Mouse (Mus musculus): ENCODE measurements around the gene Mrpl54.

Gene Mrpl54

GRCm38 (mm10) chr10:81293334-81294030 lies 26.7 kb upstream of the Mrpl54 start:
- DNase-seq = no peak

DNA sequence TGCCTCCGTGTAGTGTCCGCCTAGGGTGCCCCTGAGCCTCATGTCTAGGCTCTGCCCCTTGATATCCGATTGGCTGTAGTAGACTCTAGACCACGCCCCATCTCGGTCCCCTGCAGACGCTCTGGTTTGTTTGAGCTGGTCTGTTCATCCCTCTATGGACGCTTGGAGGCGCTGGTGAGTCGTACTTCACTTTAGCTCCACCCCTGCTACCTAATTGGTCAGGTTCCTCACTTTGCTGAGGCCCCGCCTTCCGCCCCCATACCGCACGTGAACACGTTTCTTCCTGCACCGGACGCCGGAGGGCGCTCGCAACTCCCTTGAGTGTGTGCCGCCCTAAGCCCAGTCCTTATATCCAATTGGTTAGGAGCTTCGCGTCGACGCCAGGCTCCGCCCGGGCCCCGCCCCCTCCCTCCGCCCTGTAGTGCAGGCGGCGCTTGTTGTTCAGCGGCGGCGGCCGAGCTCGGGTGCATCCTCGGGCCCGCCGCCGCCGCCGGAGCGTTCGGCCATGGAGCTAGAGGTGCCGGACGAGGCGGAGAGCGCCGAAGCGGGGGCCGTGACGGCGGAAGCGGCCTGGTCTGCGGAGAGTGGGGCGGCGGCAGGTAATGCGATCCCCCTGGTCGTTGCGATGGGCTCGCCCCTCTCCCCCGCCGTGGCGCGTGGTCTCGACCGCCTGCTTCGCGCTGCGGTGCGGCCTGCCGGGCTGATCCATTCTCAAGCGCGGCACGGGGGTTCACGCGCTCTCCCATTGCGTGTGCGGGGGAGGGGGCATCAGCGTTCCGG lies 26.0 kb upstream of the Mrpl54 start, which contains the start of gene Pip5k1c:
Pip5k1c (plus strand) TSS at position 410 of the 780 bp plus-strand sequence.
- DNase-seq = peak; percentile 99 to 100

- DNase-seq = no peak
Measured at GRCm38 (mm10) chr10:81291511-81292104, 24.9 kb upstream of the Mrpl54 start, which contains the start of gene Tjp3. Gene Tjp3, minus strand, starts transcription at chr10:81291581.

GRCm38 (mm10) chr10:81290698-81291460 lies 24.1 kb upstream of the Mrpl54 start:
- DNase-seq = peak; percentile 68 to 77

DNA sequence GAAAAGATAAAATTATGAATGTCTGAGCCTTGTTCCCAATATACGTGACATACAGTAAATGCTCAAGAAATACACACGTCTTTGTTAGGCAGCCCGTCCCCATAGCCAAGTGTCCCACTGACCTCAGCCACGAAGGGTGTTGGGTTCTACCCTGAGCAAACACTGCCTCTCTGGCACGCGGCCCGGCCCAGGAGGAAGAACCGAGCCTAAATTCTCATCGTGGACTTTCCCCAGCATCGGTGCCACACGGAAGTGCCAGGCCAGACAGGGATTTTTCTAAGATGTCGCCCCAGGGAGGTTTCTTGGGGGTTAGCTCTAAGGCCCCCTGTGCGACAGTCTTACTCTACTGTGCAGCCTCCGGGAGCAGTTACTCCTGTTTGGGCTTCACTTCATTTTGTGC lies 23.1 kb upstream of the Mrpl54 start:
- DNase-seq = no peak

DNA sequence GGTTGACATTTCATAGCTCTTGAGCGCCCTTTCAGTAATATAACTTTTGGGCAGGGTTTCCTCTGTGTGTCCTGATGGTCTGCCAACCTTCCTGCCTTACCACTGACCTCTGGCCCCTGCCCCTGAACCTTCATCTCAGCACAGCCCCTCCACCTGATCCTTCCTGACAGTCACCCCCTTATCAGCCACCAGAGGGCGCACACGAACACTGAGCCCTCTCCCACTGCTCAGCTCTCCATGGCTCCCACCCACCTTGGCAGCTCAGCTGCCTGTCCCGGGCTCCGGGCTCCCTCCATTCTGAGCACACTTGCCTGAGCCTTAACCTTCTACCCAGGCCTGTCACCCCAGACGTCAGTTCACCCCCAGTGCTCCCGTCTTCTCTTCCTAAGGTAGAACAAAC lies 22.5 kb upstream of the Mrpl54 start:
- DNase-seq = peak; percentile 68 to 74

GRCm38 (mm10) chr10:81288601-81289000 lies 21.9 kb upstream of the Mrpl54 start:
- DNase-seq = peak; percentile 56 to 58

DNA sequence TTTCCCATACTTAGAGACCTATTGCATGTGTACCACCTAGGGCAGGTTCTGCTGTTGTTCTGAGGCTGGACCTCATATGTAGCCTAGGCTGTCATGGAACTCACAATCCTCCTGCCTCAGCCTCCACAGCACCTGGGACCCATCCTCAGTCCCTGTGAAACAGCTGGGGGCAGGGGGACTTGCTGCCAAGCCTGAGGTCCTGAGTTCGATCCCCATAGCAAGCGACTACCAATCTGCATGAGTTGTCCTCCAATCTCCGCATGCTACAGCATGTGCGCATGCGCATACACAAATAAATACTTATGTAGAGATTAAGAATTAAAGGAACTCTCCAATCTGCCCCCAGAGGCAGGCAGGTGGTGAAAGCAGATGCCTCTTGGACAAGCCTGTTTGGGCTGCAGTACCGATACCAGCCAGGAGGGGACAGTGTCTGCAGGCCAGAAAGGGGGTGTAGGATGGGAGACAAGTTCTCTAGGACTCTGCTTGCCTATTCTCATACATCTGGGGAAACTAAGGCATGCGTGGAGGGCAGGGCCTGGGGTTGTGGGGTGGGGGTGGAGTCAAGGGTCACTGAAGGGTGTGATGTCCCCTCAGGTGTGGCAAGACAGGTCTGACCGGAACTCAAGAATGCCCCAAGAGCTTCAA lies 20.9 kb upstream of the Mrpl54 start:
- DNase-seq = peak; percentile 74 to 76

- peak in 1 of 2 experiments; percentile 43 for DNase-seq
Measured at GRCm38 (mm10) chr10:81286586-81286985, 19.9 kb upstream of the Mrpl54 start.

DNA sequence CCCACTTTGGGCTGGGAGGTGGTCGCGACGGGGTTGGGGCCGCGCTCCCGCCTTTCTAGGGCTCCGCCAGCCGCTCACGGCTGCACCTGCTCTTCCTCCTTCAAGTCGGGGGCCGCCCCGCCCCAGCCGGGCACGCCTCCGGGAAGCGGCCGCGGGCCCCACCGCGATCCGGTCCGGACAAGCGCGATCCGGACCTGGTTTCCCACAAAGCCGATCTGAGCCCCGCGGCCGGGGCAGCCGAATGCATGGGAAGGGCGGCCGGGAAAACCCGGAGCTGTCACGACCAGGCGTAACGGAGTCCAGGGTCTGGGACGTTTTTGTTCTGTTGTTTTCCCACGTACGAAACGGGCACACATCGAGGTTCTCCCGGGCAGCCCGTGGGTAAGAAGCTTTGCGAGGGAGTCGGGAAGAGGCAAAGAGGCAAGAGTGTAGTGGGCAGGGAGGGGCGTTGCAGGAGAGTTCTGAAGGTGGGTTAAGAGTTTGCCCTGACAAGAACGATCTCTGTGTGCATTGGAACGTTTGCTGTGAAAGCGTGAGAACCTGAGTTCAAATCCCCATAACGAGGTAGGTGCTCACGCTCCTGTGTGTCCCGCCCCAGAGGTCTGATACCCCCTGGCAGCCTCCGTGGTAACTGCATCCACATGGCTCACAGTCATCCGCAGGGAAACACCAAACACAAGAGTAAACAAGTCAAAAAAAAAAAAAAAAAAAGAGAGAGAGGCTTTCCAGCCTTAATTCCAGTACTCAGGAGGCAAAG lies 19.1 kb upstream of the Mrpl54 start:
- DNase-seq = peak; percentile 96 to 97

- peak in 1 of 2 experiments; percentile 60 for DNase-seq
Measured at GRCm38 (mm10) chr10:81284719-81285118, 18.0 kb upstream of the Mrpl54 start.

- DNase-seq = no peak
Measured at GRCm38 (mm10) chr10:81284189-81284588, 17.5 kb upstream of the Mrpl54 start.

DNA sequence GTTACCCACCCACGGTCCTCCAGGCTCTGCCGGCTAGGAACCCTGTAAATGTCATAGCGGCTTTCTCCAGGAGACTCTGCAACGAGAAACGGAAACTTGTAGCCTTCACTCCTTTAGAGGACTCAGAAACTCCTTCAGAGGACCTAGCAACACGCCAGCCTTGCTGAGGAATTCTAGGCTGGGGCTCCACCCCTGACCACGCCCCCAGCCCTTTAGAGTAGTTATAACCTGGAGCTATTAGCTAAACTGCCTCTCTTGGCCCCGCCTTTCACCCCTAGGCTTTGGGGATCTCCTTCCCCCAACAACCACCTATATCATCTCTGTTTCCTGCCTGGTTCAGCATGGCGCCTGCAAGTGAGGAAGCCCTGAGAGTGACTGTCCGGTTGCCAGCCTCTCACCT lies 12.8 kb upstream of the Mrpl54 start:
- no peak for DNase-seq

- no peak for DNase-seq
Measured at GRCm38 (mm10) chr10:81277676-81278075, 10.9 kb upstream of the Mrpl54 start.

DNA sequence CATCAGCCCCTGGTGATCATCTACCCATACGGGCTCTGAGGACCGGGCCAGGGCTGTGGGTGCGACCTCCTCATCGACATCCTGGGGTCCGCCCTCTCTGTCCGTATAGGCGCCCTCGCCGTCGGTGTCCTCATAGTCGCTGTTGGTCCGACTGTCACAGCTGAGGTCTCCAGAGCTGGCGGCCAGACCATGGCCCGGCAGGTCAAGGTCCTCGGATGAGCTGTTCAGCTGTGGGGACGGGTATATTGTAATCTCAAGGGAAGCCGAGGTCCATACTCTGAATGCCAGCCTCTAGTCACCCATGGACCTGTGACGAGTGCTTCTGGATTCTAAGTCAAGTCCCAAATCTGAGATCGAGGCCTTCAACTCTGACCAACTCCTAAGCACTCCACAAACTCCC lies 7.1 kb upstream of the Mrpl54 start:
- DNase-seq = no peak

DNA sequence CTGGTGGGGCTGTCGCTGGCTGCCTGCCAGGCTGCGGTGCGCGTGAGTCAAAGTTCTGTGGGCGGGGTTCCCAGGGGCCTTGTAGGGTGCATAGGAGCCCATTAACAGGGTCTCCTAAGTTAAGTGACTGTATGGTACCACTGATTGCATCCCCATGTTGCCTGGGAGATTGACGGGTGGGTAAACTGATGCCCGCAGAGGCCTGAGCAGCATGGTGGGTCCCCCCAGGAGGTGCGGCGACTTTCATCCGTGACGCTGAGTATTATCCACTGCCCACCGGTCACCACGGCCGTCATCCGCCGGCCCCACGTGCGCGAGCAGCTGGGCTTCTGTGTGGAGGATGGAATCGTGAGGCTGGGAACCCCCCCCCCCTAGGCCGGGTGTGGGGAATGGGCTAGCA lies 5.6 kb upstream of the Mrpl54 start:
- no peak for DNase-seq

- peak in 1 of 2 experiments; percentile 31 for DNase-seq
Measured at GRCm38 (mm10) chr10:81268643-81269412, 2.1 kb upstream of the Mrpl54 start.

DNA sequence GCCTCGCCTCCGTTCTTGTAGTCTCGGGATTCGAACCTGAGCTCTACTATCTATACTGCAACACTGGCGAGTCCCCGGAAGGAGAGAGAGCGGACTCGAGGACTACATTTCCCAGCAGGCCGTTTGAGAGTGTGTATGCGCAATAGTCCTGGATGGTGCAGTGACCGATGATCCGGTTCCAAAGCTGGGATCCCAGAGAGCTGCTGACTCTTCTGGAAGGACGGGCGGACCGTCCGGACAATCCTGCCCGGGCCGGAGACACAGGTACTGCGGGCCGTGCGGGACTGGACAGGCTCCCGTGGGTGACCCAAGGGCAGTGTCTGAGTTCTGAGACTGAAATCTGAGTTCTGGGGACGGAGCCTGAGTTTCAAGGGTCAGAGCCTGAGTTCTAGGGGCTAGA lies 1.3 kb upstream of the Mrpl54 start:
- peak; percentile 60 to 74 for DNase-seq

DNA sequence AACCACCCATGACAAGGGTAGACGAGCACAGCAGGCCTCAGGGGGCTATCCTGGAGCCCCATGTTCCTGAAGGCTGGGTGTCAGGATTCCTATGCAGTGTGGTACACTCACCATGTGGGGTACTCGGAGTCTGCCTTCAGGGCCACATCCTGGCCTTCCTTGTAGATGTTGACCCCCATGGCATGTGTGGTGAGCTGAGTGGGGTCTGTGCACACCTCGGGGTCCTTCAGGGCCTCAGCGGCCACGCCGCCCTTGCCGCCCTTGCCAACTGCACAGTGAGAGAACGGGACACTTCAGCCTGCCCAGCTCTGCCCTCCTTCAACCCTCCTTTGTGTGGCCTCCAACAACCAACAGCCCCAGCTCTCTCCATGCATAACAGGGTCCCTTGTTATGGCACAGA lies 1.2 kb downstream of the Mrpl54 start:
- peak in 1 of 2 experiments; percentile 36 for DNase-seq

DNA sequence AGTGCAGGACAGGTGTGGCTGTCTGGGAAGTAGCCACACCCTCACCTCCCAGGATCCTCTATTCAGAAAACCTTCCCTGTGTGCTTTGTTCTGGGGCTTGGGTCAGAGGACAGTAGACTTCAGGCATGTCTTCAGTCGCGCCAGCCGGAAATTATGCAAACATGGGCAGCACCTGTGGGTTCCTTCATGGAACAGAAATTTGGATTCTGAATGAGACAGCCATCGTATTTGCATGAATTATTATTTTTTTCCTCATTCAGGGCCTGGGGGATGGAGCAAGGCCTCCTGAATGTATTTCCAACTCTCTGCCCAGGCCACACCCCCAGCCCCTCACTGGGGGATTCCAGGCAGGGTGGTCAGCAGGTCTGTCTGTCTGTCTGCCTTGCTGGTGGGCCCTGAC lies 5.7 kb downstream of the Mrpl54 start:
- DNase-seq = no peak
